Mouse (Mus musculus): ENCODE measurements around the gene Tcf15.

Gene Tcf15

DNA sequence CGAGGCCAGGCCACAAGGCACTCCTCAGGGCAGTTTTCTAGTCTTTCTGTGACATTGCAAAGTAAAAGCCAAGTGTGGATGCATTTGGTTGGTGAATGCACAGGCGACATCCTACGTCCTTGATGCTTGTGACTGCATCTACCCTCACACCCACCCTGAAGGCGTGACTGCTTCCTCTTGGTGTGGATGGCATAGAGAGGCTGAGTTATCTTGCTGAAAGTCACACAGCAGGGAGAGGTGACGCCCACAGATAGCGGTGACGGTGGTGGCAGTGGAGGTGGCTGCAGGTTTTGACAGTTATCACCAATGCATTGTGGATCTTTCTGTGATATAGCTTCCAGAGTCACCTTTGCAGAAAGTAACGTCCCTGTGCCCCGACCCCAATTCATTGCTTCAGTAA lies 20.5 kb upstream of the Tcf15 start:
- no peak for DNase-seq (ENCODE audit: low spot score)

- DNase-seq (ENCODE audit: low spot score), result no peak
Measured at GRCm38 (mm10) chr2:152128597-152128996, 14.8 kb upstream of the Tcf15 start.

- no peak for DNase-seq (ENCODE audit: low spot score)
Measured at GRCm38 (mm10) chr2:152129778-152130177, 13.6 kb upstream of the Tcf15 start.

DNA sequence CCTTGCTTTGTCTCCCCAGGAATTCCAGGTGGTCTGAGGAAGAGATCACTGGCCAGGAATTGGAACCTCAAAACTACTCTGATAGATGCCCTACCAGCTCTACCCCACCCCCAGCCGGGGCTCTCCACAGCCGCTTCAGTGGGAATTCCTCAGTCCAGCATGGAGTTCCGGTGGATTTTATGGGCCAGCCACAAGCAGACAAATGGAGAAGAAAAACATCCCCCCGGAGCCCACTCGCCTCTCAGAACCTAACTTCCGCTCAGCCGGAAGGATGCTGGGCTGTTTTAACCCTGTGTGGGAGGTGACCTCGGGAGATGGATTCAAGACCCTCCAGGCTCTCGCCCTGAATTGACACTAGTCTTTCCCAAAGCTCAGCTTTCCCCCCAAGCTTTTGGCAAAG lies 11.3 kb upstream of the Tcf15 start:
- no peak for DNase-seq (ENCODE audit: low spot score)

- peak; percentile 39 for DNase-seq (ENCODE audit: low spot score)
Measured at GRCm38 (mm10) chr2:152132691-152133090, 10.7 kb upstream of the Tcf15 start.

DNA sequence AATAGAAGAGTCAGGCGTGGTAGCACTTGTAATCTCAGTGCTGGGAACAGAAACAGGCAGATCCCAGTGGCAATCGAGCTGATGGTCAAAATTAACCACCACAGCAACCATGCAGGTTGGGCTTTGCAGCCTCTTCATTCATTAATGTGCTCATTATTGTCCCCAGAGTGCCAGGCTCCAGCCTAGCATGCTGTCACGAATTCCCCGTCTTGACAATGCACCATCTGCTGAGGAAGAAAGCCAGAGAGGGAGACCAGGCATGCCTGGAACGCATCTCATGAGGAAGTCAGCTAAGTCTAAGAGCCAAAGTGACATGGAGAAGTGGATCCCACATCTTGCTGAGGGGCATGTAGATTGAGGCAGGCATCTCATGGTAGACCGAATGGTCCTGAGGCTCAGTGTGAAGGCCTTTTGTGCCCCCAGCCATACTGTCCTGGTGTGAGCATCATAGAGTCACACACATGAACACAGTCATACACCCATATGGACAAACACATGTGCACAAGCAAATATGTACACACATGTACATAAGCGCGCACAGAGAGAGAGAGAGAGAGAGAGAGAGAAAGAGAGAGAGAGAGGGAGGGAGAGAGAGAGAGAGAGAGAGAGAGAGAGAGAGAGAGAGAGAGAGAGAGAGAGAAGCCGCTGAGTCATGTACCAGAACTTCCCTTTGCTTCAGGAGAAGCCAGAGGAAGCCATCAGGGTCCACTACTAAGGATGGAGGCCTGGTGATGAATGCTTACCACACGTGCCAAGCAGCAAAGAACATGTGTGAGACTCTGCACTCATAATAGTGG lies 4.0 kb upstream of the Tcf15 start:
- no peak for DNase-seq (ENCODE audit: low spot score)

- no peak for DNase-seq (ENCODE audit: low spot score)
Measured at GRCm38 (mm10) chr2:152140941-152141340, 2.4 kb upstream of the Tcf15 start.

- DNase-seq (ENCODE audit: low spot score), result no peak
Measured at GRCm38 (mm10) chr2:152141491-152141890, 1.9 kb upstream of the Tcf15 start.

- DNase-seq (ENCODE audit: low spot score), result peak; percentile 22
Measured at GRCm38 (mm10) chr2:152142046-152142445, 1.3 kb upstream of the Tcf15 start.

GRCm38 (mm10) chr2:152142571-152142970 lies 790 bp upstream of the Tcf15 start:
- DNase-seq (ENCODE audit: low spot score), result no peak

GRCm38 (mm10) chr2:152144158-152144450 lies 743 bp downstream of the Tcf15 start:
- DNase-seq (ENCODE audit: low spot score), result no peak

DNA sequence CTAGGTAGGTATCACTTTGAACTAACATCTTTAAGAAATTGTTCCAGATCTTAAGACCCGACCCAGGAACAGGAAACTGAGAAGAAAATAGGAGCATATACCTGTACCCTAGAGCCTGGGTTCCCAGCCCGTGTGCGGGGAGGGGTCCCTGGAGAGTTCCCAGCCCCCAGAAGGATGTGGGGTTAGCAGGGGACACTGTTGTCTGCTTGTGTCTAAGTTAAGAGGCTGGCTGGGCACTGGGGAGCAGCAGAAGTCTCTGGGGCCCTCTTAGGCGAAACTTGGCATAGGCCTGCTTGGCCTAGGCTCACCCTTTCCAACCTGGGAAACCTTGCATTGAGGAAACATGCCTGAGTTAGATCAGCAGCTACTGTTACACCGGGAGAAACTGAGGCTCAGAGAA lies 1.1 kb downstream of the Tcf15 start:
- DNase-seq (ENCODE audit: low spot score), result no peak

DNA sequence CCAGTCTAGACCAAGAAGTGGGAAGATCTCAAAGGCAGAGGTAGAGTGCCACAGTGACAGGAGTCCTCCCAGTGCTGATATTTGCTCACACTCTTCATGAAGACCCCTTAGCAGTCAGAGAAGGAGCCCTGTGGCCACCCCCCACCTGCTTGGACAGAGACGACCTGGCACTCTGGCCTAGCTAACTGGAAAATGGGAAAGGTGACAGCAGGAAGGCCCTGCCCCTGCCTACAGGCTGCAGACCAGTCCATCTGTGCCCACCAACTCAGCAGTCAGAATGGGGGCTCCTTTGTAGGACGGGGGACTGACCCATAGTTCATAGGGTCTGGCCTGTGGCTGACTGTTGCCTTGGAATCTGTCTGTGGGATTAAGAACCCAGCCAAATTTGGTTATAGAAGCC lies 2.4 kb downstream of the Tcf15 start:
- no peak for DNase-seq (ENCODE audit: low spot score)

GRCm38 (mm10) chr2:152147079-152147478 lies 3.7 kb downstream of the Tcf15 start:
- no peak for DNase-seq (ENCODE audit: low spot score)

GRCm38 (mm10) chr2:152148675-152149074 lies 5.3 kb downstream of the Tcf15 start:
- no peak for DNase-seq (ENCODE audit: low spot score)

DNA sequence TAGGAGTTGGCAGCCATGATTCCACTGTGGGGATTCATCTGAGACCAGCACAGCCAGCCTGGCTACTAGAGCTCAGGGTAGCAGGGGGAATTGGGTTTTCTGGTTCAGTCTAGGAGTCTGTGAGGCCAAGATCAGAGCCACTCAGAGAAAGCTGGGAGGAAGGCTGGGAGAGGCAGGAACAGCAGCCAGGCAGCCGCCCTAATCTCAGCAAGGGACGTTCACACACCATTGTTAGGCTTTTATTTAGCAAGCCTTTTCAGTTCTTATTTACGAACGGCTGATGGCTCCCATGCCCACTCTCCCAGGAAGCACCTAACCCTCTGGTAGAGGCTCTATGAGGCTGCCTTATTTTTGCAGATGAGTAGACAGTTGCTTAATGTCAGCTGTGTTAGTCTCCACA lies 6.5 kb downstream of the Tcf15 start:
- no peak for DNase-seq (ENCODE audit: low spot score)

DNA sequence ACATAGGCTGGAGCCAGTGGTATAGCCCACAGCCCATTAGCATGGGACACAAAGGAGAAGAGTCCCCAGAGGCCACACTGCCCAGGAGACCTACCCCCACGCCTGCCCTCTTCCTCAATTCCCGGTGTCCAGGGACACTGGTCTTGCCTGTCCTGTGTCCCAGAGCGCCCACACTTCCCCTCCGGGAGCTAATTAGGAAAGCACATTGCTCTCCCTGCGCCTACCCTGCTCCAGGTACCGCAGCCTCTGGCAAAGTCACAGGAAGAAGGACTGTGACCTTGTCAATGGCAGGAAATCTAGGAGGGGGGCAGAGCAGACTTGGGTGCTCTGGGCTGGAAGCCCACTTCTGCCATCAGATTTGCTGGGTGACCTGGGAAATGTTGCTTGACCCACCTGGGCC lies 7.0 kb downstream of the Tcf15 start:
- no peak for DNase-seq (ENCODE audit: low spot score)

DNA sequence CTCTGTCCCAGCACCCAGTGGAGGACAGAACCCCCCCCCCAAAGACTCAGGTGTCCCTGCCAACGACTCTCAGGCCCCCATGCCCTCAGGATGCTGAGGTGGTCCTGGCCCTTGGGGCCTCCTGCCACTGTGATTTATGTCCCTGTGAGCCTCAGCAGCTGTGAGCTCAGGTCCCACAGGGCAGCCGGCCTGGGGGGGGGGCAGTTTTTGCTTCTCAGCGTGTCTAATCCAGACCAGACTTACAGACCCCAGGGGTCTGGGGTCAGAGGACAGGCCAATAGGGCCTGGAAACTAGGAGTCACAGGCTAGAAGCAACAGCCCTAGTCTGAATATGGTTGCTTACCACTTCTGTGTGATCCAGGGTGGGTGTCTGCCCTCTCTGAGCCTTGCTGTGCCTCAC lies 10.0 kb downstream of the Tcf15 start:
- no peak for DNase-seq (ENCODE audit: low spot score)

DNA sequence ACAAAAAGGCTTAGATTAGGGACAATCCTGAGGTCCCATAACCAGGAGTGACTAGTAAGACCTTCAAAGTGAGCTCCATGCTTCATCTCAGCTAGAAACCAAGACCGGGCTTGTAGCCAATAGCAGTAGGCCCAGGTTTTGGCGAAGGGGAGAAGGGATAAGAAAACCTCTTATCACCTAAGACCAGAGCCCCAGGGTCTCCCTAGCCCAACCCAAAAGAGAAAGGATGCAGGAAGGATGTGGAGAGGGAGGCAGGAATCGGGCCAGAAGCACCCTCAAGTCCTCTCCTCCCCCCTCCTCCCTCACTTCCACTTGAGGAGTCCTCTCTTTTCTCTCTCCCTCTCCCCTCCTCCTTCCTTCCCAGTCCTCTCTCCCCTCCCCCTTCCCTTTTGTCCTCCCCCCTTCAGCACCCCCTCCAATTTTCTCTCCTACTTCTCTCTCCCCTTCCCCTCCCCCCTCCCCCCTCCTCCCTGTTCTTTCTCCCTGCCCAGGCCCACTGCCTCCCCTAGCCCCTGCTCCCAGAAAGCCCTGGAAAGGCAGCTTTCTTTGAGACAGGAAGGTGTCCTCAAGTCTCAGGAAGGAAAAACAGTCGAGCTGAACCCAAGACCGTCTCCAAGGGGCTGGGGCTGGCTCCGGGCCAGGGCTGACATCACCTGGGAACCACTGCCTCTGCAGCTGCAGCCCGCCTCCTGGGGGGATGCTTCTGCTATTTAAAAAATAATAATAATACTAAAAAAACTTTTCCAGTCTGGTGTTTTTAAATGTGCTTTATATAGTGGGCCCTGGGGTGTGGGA lies 12.2 kb downstream of the Tcf15 start:
- DNase-seq (ENCODE audit: low spot score), result no peak

GRCm38 (mm10) chr2:152156471-152156870 lies 13.1 kb downstream of the Tcf15 start:
- no peak for DNase-seq (ENCODE audit: low spot score)

GRCm38 (mm10) chr2:152159487-152159886 lies 16.1 kb downstream of the Tcf15 start:
- DNase-seq (ENCODE audit: low spot score), result no peak

GRCm38 (mm10) chr2:152166257-152166656 lies 22.9 kb downstream of the Tcf15 start:
- no peak for DNase-seq (ENCODE audit: low spot score)

GRCm38 (mm10) chr2:152167851-152168290 lies 24.5 kb downstream of the Tcf15 start:
- no peak for DNase-seq (ENCODE audit: low spot score)

DNA sequence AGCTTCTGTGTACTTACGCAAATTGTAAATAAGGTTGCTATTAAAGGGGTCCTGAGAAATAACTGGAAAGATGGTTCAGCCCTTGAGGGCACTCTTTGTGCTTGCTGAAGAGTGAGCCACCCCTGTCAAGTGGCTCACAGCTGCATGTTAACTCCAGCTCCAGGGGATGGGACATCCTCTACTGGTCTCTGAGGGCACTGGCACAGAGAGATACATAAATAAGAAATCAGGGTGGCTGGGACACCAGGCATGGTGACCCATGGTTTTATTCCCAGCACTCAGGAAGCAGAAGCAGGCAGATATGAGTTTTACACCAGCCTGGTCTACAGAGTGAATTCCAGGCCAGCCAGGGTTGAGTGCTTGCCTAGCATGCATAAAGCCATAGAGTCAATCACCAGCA lies 26.0 kb downstream of the Tcf15 start:
- DNase-seq (ENCODE audit: low spot score), result no peak
